Mouse (Mus musculus) C3H10T1/2 (cell line): ENCODE measurements around the gene Gm21637. TPM values are rescaled to one million over a fixed set of nuclear protein-coding genes. Genes with fewer than 3 reads are reported as not detected.

Experiments
- polyA plus RNA-seq, 2 experiments: library from polyadenylated mRNA; unstranded; fragments of >200 nt; fragmentation: generic; extraction: Trizol; gene quantifications; one replicate each; pipeline ENCODE4 v1.2.1; 2012; ENCODE audit warnings: missing spikeins in 2 of 2

Gm21637 gene
- polyA plus RNA-seq, result not detected

DNA sequence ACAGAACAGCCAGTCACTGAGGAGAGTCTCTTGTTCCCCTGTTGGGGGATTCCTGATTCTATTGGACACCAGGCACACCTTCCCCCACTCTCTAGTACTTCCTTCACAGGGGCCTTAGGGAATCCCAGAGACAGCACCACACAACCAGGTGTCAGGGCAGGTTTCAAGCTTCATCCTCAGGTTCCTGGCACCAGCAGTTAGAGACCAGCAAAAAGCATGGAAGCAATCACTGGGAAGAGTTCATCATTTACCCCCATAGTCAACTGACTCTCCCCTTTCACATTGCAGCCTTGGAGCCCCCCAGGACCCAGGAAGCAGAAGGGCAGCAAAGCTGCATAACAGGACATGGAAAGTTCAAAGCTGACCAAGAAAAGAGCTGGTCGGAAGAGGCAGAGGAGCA, at the start of gene Gm21637:
Gm21637 (plus strand) TSS at position 301 of the 400 bp plus-strand sequence.

Other genes starting within 250 kb of the Gm21637 start
- gene Btbd35f25, start 244.9 kb upstream of the Gm21637 start, polyA plus RNA-seq, result not detected
- not detected for gene Btbd35f22, start 85.8 kb downstream of the Gm21637 start, polyA plus RNA-seq